Mouse (Mus musculus): ENCODE measurements around the gene Pisd. TPM values are rescaled to one million over a fixed set of nuclear protein-coding genes. Genes with fewer than 3 reads are reported as not detected.
"Not testable (repeated sequence)": the region's sequence is repeated elsewhere in the genome, so short reads cannot be mapped to it uniquely, and the experiment has no call there.

Gene Pisd
- total RNA-seq (2021), result 10 to 100 TPM; 63.6 to 64.3 TPM
- long read RNA-seq, experiment 1, transcript Pisd-207 (7 exons, 2,084 nt), result minor isoform, 6 of 209 reads
- long read RNA-seq, experiment 1, transcript Pisd-201 (8 exons, 2,183 nt), result major isoform, 79 of 209 reads
- long read RNA-seq, experiment 1, partial matches to known transcripts, result 22 of 209 reads
- long read RNA-seq, experiment 1, other reads (novel, unspliced or antisense), result 100 of 209 reads
- long read RNA-seq, experiment 2, transcript Pisd-201 (8 exons, 2,183 nt), result major isoform, 43 of 152 reads
- long read RNA-seq, experiment 2, partial matches to known transcripts, result 23 of 152 reads
- long read RNA-seq, experiment 2, other reads (novel, unspliced or antisense), result 80 of 152 reads

GRCm38 (mm10) chr5:32785313-32785915 is at the start of gene Pisd:
Gene Pisd, minus strand, starts transcription at chr5:32785646.
- intact Hi-C loops (cut with DNase I), result loop anchor here (2.0 to 5.0 kb wide), 3 partner anchors 43 to 71 kb away; partner anchors contain the start of gene Prr14l
- H3K27ac ChIP-seq, result peak within 1 kb of the TSS; percentile 92
- TF ChIP-seq CTCF (IDR thresholded peaks at IDR 0.05), result peak; percentile 45
- DNase-seq (ENCODE audit: extremely low spot score in 1 of 2, low spot score in 2 of 2), result peak; percentile 96 to 98
- H3K4me3 ChIP-seq, result peak within 1 kb of the TSS; percentile 67

- no peak for DNase-seq (ENCODE audit: extremely low spot score in 1 of 2, low spot score in 2 of 2)
- H3K4me3 ChIP-seq, result no peak overlapping the region
- no peak for TF ChIP-seq CTCF (IDR thresholded peaks at IDR 0.05)
- intact Hi-C loops (cut with DNase I), result loop anchor here (5.0 kb wide), 1 partner anchor 68 kb away; no protein-coding TSS in a partner anchor
- H3K27ac ChIP-seq, result no peak overlapping the region
These were observed 49.1 kb upstream of the Pisd start for GRCm38 (mm10) chr5:32834497-32834896.

GRCm38 (mm10) chr5:32830054-32830453 is 44.6 kb upstream of the Pisd start:
- TF ChIP-seq CTCF (IDR thresholded peaks at IDR 0.05), result no peak
- no peak for DNase-seq (ENCODE audit: extremely low spot score in 1 of 2, low spot score in 2 of 2)
- no peak overlapping the region for H3K27ac ChIP-seq
- no peak overlapping the region for H3K4me3 ChIP-seq
- intact Hi-C loops (cut with DNase I), result loop anchor here (5.0 kb wide), 1 partner anchor 72 kb away; no protein-coding TSS in a partner anchor

GRCm38 (mm10) chr5:32828766-32829165 is 43.3 kb upstream of the Pisd start:
- H3K4me3 ChIP-seq; DNase-seq (ENCODE audit: extremely low spot score in 1 of 2, low spot score in 2 of 2); intact Hi-C loops (cut with DNase I); H3K27ac ChIP-seq: not testable (repeated sequence)

GRCm38 (mm10) chr5:32827009-32827408 is 41.6 kb upstream of the Pisd start, which contains the start of gene Gm20671:
Gene Gm20671, minus strand, starts transcription at chr5:32827109.
- TF ChIP-seq CTCF (IDR thresholded peaks at IDR 0.05), result no peak

GRCm38 (mm10) chr5:32820471-32820870 is 35.0 kb upstream of the Pisd start:
- H3K4me3 ChIP-seq, result no peak overlapping the region
- DNase-seq (ENCODE audit: extremely low spot score in 1 of 2, low spot score in 2 of 2), result no peak
- TF ChIP-seq CTCF (IDR thresholded peaks at IDR 0.05), result no peak
- intact Hi-C loops (cut with DNase I), result no loop called here
- H3K27ac ChIP-seq, result no peak overlapping the region

More at GRCm38 (mm10) chr5:32827009-32827408, 41.6 kb upstream of the Pisd start, which contains the start of gene Gm20671:
- no peak within 1 kb of the TSS for H3K4me3 ChIP-seq
- H3K27ac ChIP-seq, result no peak within 1 kb of the TSS
- no peak for DNase-seq (ENCODE audit: extremely low spot score in 1 of 2, low spot score in 2 of 2)
- intact Hi-C loops (cut with DNase I), result no loop called here

- intact Hi-C loops (cut with DNase I), result loop anchor here (10.0 kb wide), 1 partner anchor 329 kb away; no protein-coding TSS in a partner anchor
- no peak for DNase-seq (ENCODE audit: extremely low spot score in 1 of 2, low spot score in 2 of 2)
- H3K4me3 ChIP-seq, result no peak overlapping the region
- no peak overlapping the region for H3K27ac ChIP-seq
- TF ChIP-seq CTCF (IDR thresholded peaks at IDR 0.05), result no peak
These were observed 29.9 kb upstream of the Pisd start for GRCm38 (mm10) chr5:32815396-32815795.

- H3K27ac ChIP-seq, result peak overlapping the region; percentile 92
- intact Hi-C loops (cut with DNase I), result loop anchor here (5.0 kb wide), 2 partner anchors 44 to 66 kb away; partner anchors contain the start of gene Prr14l
- not testable (repeated sequence) for DNase-seq (ENCODE audit: extremely low spot score in 1 of 2, low spot score in 2 of 2); H3K4me3 ChIP-seq
These were observed 1.0 kb upstream of the Pisd start for GRCm38 (mm10) chr5:32786454-32786853.

- TF ChIP-seq CTCF (IDR thresholded peaks at IDR 0.05), result no peak
- peak overlapping the region; percentile 92 for H3K27ac ChIP-seq
- peak overlapping the region; percentile 67 for H3K4me3 ChIP-seq
- no peak for DNase-seq (ENCODE audit: extremely low spot score in 1 of 2, low spot score in 2 of 2)
- intact Hi-C loops (cut with DNase I), result loop anchor here (2.0 to 5.0 kb wide), 3 partner anchors 42 to 70 kb away; partner anchors contain the start of gene Prr14l
These were observed 720 bp downstream of the Pisd start for GRCm38 (mm10) chr5:32784726-32785125.

- TF ChIP-seq CTCF (IDR thresholded peaks at IDR 0.05), result no peak
- intact Hi-C loops (cut with DNase I), result no loop called here
- no peak for DNase-seq (ENCODE audit: extremely low spot score in 1 of 2, low spot score in 2 of 2)
- Histone ChIP-seq H3K27ac (no peak overlapping the region), H3K4me3 (no peak overlapping the region)
These were observed 3.9 kb downstream of the Pisd start for GRCm38 (mm10) chr5:32781596-32781995.

- TF ChIP-seq CTCF (IDR thresholded peaks at IDR 0.05), result no peak
- intact Hi-C loops (cut with DNase I), result no loop called here
- Histone ChIP-seq H3K27ac (no peak overlapping the region), H3K4me3 (no peak overlapping the region)
- no peak for DNase-seq (ENCODE audit: extremely low spot score in 1 of 2, low spot score in 2 of 2)
These were observed 7.3 kb downstream of the Pisd start for GRCm38 (mm10) chr5:32778168-32778567.

GRCm38 (mm10) chr5:32772361-32772760 is 13.1 kb downstream of the Pisd start:
- no peak for DNase-seq (ENCODE audit: extremely low spot score in 1 of 2, low spot score in 2 of 2)
- intact Hi-C loops (cut with DNase I), result no loop called here
- no peak overlapping the region for H3K27ac ChIP-seq
- no peak overlapping the region for H3K4me3 ChIP-seq
- TF ChIP-seq CTCF (IDR thresholded peaks at IDR 0.05), result no peak

All from left cerebral cortex, adult 2 months (tissue).